Mouse (Mus musculus): ENCODE data around the gene Mettl9. TPM values are rescaled to one million over a fixed set of nuclear protein-coding genes. Genes with fewer than 3 reads are reported as not detected.
A peak's percentile ranks its signal among the peaks of the same experiment; 100 is the strongest.

The Mettl9 gene
- polyA plus RNA-seq, 1 experiment from 2014 or later = 232 TPM

DNA sequence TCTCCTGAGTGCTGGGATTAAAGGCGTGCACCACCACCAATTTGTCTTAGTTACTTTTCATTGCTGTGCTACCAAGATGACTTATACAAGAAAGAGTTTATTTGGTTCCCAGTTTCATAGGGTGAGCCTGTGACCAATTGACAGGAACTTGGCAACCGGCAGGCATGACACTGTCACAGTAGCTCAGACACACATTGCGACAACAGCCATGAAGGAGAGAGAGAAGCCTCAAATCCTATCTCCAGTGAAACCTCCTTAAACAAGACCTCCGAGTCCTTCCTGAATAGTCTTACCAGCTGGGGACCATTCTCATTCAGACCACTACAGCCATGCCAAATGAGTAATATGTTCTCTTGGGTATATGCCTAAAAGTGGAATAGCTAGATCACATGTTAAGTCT lies 18.8 kb downstream of the Mettl9 start:
- 91% methylated on average over 4 of the region's 4 CpGs for WGBS
- H3K4me3 ChIP-seq = no peak overlapping the region
- H3K4me1 ChIP-seq = no peaks in the 10 kb centered on the region
- no peaks in the 10 kb centered on the region for H3K27me3 ChIP-seq
- H3K4me2 ChIP-seq (replicated peaks) = no peak overlapping the region
- H3K9me3 ChIP-seq (replicated peaks) = no peaks in the 10 kb centered on the region
- peaks cover 55% of the 10 kb centered on the region for H3K36me3 ChIP-seq
- H3K27ac ChIP-seq = no peak overlapping the region
- no peak for ATAC-seq (ENCODE audit: low FRiP score)
- H3K9ac ChIP-seq = no peak overlapping the region

DNA sequence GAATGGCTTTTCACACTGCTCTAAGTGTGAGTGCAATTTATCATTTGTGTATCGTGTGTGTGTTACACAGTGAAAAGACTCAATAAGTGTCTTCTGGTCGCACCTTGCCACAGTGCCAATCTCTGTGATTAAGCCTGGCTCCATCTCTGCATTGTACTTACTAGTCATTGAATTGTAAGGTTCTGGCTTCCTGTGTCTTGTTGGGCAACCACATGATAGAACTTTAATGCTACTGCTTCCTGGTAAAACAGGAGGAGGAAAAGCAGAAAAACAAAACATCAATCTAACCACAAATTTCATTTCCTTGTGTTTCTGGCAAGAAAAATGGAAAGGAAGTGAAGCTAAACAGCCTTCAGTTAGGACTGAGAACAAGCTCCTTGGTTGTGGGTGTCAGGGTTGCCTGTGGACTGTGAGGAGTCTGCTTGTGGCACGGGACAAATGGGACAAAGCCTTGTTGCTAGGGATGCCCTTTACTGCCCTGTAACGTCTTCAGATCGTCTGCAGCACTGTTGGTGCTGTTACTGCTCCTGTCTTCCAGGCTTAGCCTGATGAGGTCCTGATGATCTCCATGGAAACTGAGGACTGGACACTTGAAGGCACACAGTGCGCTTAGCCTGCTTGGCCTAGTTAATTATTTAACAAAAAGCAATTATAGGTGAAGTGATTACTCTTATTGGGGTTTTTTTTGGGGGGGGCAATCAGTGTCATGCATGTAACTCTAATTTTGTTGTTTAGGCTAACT lies 25.4 kb downstream of the Mettl9 start:
- Histone ChIP-seq H3K36me3 (peaks cover 43% of the 10 kb centered on the region), H3K9me3 (replicated peaks) (no peaks in the 10 kb centered on the region), H3K4me1 (no peaks in the 10 kb centered on the region), H3K4me3 (no peak overlapping the region), H3K9ac (no peak overlapping the region), H3K4me2 (replicated peaks) (no peak overlapping the region), H3K27ac (no peak overlapping the region), H3K27me3 (no peaks in the 10 kb centered on the region)
- ATAC-seq (ENCODE audit: low FRiP score) = no peak
- WGBS = 63% methylated on average over 6 of the region's 6 CpGs

DNA sequence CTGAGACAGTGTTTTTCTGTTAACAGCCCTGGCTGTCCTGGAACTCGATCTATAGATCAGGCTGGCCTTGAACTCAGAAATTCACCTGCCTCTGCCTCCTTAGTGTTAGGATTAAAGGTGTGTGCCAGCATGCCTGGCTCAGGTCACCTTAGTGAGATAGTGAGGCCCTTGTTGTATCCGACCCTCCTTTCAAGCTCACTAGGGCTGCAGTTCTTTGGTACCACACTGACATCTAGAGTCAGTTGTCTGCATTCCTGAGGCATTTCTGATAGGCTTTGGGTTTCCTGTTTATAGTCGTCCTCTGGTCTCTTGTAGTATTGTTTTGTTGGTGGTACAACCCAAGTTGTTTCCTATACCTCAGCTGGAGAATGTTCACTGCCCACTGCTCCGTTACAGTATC lies 30.1 kb downstream of the Mettl9 start:
- H3K27me3 ChIP-seq = no peaks in the 10 kb centered on the region
- no peak overlapping the region for H3K4me2 ChIP-seq (replicated peaks)
- no peak overlapping the region for H3K27ac ChIP-seq
- H3K9ac ChIP-seq = no peak overlapping the region
- 70% methylated on average over 4 of the region's 4 CpGs for WGBS
- H3K36me3 ChIP-seq = peaks cover 23% of the 10 kb centered on the region
- ATAC-seq (ENCODE audit: low FRiP score) = no peak
- no peak overlapping the region for H3K4me3 ChIP-seq
- H3K4me1 ChIP-seq = no peaks in the 10 kb centered on the region
- no peaks in the 10 kb centered on the region for H3K9me3 ChIP-seq (replicated peaks)

DNA sequence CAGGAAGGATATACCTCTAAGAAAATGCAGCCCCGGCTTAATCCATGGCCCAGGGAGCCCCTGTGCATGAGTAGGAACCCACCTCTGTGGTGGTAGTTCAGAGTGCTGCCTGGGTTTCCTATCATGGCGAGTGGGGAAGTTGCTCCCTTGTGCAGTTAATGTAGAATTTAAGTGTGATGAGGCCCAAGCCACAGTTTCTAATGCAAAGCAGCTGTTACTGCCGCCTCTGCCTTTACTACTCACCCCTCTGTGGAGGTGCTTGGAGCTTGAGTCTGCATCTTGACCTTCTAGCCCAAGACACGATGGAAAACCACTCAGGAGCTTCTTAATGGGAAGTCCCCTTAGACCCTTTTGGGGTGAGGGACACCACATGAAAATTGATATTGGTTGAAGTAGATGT lies 37.0 kb downstream of the Mettl9 start:
- no peak for ATAC-seq (ENCODE audit: low FRiP score)
- no peaks in the 10 kb centered on the region for H3K4me1 ChIP-seq
- H3K4me2 ChIP-seq (replicated peaks) = no peak overlapping the region
- H3K36me3 ChIP-seq = peaks cover 51% of the 10 kb centered on the region
- H3K4me3 ChIP-seq = no peak overlapping the region
- H3K9ac ChIP-seq = no peak overlapping the region
- WGBS = 90% methylated on average over 4 of the region's 4 CpGs
- H3K27me3 ChIP-seq = no peaks in the 10 kb centered on the region
- H3K27ac ChIP-seq = no peak overlapping the region
- H3K9me3 ChIP-seq (replicated peaks) = no peaks in the 10 kb centered on the region

DNA sequence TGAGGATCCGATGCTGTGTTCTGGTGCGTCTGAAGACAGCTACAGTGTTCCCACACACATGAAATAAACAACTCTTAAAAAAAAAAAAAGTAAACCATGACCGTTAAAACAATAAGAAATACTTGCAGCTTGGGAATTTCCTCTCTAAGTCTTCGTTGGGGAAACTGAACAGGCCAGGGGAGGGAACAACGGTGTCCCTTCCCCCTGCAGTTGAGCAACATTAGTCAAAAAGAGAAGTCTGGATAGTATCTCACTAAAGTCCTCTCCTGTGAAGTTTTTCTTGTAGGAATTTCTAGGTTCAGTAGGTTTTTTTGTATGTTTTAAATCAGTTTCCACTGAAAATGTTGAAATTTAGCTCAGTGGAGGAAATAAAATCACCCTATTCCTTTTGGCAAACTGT lies 38.3 kb downstream of the Mettl9 start:
- H3K9ac ChIP-seq = no peak overlapping the region
- H3K27ac ChIP-seq = no peak overlapping the region
- no peak for ATAC-seq (ENCODE audit: low FRiP score)
- peaks cover 44% of the 10 kb centered on the region for H3K36me3 ChIP-seq
- no peaks in the 10 kb centered on the region for H3K9me3 ChIP-seq (replicated peaks)
- 88% methylated on average over 5 of the region's 5 CpGs for WGBS
- no peaks in the 10 kb centered on the region for H3K4me1 ChIP-seq
- H3K27me3 ChIP-seq = no peaks in the 10 kb centered on the region
- no peak overlapping the region for H3K4me3 ChIP-seq
- no peak overlapping the region for H3K4me2 ChIP-seq (replicated peaks)

DNA sequence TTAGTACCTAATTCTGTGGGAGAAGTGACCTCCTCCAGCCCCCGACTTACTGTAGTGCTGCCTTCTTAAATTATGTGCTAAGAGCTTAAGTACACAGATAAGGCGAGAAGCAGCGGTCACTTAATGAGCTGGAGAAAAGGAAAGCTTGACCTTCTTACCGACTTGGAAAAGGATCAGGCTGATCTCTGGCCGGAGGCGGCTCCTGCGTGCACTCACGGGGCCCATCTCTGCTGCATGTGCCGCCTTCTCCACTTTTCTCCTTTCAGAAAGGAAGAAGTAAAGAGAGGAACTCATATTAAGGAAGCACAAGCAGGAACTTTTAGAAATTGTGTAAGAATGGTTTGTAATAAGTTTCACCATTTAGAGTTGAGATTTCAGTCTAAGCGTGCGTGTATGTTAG lies 40.0 kb downstream of the Mettl9 start, which contains the start of gene Igsf6:
TSS of gene Igsf6 (minus strand) at position 292 of the 400 bp plus-strand sequence.
- peaks cover 50% of the 10 kb centered on the region for H3K36me3 ChIP-seq
- WGBS = 89% methylated on average over 11 of the region's 11 CpGs
- no peak for ATAC-seq (ENCODE audit: low FRiP score)
- no peaks in the 10 kb centered on the region for H3K27me3 ChIP-seq
- H3K4me1 ChIP-seq = 0 out of 2 replicates have a peak, but pooled peaks cover 3% of the 10 kb centered on the region
- H3K27ac ChIP-seq = no peak within 1 kb of the TSS
- no peaks in the 10 kb centered on the region for H3K9me3 ChIP-seq (replicated peaks)
- H3K4me2 ChIP-seq (replicated peaks) = no peak within 1 kb of the TSS
- no peak within 1 kb of the TSS for H3K9ac ChIP-seq
- H3K4me3 ChIP-seq = no peak within 1 kb of the TSS

DNA sequence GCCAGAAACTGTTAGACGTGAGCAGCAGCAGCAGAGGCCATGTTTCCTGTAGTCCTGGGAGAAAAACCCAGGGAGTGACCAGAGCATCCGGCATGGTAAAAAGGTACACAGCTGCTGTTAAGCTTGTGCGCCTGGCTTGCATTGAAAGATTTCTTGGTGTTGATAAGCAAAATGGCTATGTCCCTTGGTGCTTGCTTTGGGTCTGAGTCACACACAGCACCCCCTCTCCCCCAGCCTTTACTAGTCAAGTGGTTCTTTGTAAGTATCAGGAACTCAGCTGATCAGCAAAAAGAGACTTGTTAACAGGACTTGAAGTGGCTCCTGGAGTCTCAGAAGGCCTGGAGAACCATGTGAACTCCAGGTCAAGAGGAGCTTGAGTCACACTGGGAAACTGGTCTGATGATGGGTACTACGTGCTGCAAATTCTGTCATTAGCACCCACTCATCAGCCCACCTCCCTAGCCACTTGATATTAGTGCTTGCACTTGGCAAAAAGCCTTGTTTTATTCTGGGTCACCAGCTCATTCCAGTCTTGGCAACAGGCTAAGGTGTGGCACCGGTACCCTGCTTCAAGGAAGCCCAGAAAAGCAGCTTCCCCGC lies 40.7 kb downstream of the Mettl9 start:
- H3K4me3 ChIP-seq = no peak overlapping the region
- H3K36me3 ChIP-seq = peaks cover 50% of the 10 kb centered on the region
- H3K9me3 ChIP-seq (replicated peaks) = no peaks in the 10 kb centered on the region
- ATAC-seq (ENCODE audit: low FRiP score) = no peak
- no peaks in the 10 kb centered on the region for H3K27me3 ChIP-seq
- no peak overlapping the region for H3K27ac ChIP-seq
- 94% methylated on average over 6 of the region's 6 CpGs for WGBS
- H3K4me2 ChIP-seq (replicated peaks) = no peak overlapping the region
- no peak overlapping the region for H3K9ac ChIP-seq
- 0 out of 2 replicates have a peak, but pooled peaks cover 3% of the 10 kb centered on the region for H3K4me1 ChIP-seq

DNA sequence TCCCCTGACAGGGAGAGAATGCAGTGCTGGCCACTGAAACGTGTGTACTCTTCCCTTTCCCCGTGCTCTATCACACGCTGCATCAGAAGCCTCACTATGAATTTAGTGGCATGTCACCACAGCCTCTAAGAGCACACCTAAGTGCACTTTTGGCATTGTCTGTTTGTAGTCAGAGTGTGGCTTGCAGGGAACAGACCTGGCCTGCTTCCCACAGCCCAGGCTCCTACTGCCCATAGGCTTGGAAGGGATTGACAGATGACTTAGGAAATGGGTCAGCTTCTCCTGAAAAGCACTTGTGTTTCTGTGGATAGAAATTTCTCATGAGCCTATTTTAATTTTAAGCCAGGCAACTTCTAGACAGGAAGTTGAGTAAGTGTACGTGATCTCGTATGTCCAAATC lies 41.2 kb downstream of the Mettl9 start:
- Histone ChIP-seq H3K9ac (no peak overlapping the region), H3K4me2 (replicated peaks) (no peak overlapping the region), H3K27ac (no peak overlapping the region), H3K27me3 (no peaks in the 10 kb centered on the region), H3K9me3 (replicated peaks) (no peaks in the 10 kb centered on the region), H3K4me1 (0 out of 2 replicates have a peak, but pooled peaks cover 3% of the 10 kb centered on the region), H3K4me3 (no peak overlapping the region), H3K36me3 (peaks cover 45% of the 10 kb centered on the region)
- 93% methylated on average over 5 of the region's 5 CpGs for WGBS
- no peak for ATAC-seq (ENCODE audit: low FRiP score)

DNA sequence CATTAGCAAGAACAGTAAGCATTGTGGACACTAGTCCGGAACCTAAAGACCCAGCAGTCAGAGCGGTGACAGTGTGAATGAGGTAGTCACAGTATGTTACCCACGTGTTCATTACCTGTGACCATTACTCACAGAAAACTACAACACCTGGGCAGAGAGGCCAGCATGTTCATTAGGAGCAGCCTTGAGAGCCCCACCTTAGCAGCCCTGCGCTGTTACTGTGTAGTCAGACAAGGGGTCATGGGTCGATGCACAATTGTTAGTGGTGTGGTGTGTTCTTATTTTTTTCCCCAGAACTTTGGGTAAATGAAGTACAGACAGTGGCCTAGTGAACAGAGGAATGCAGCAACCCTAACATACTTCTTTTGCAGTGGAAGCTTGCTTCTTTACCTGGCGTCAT lies 43.1 kb downstream of the Mettl9 start:
- whole genome bisulfite sequencing = 91% methylated on average over 6 of the region's 6 CpGs
- no peak overlapping the region for H3K9ac ChIP-seq
- peaks cover 29% of the 10 kb centered on the region for H3K36me3 ChIP-seq
- H3K9me3 ChIP-seq (replicated peaks) = no peaks in the 10 kb centered on the region
- ATAC-seq (ENCODE audit: low FRiP score) = no peak
- H3K4me3 ChIP-seq = no peak overlapping the region
- H3K27ac ChIP-seq = no peak overlapping the region
- H3K4me1 ChIP-seq = 0 out of 2 replicates have a peak, but pooled peaks cover 3% of the 10 kb centered on the region
- no peak overlapping the region for H3K4me2 ChIP-seq (replicated peaks)
- no peaks in the 10 kb centered on the region for H3K27me3 ChIP-seq

DNA sequence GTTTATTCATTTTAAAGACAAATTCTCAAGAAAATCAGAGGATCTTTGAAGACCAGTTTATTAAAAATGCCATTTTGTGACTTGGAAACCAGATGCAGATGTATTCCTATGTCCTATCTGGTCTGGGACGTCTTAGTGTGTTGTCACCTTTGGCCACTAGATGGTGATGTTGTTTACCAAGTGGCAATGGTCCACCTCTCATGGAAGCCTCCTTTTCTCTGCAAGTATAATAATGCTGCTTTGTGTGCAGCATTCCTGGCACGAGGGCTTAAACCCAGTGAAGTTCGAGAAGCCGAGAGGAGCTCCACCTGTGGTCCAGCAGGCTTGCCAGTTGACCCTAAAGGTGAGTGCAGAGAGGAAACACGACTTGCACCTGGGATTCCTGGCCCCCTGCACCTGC lies 43.6 kb downstream of the Mettl9 start:
- Histone ChIP-seq H3K4me1 (0 out of 2 replicates have a peak, but pooled peaks cover 3% of the 10 kb centered on the region), H3K27me3 (no peaks in the 10 kb centered on the region), H3K36me3 (peaks cover 29% of the 10 kb centered on the region), H3K9ac (no peak overlapping the region), H3K4me2 (replicated peaks) (no peak overlapping the region), H3K9me3 (replicated peaks) (no peaks in the 10 kb centered on the region), H3K27ac (no peak overlapping the region), H3K4me3 (no peak overlapping the region)
- ATAC-seq (ENCODE audit: low FRiP score) = peak; percentile 69
- WGBS = 17% methylated on average over 5 of the region's 5 CpGs

DNA sequence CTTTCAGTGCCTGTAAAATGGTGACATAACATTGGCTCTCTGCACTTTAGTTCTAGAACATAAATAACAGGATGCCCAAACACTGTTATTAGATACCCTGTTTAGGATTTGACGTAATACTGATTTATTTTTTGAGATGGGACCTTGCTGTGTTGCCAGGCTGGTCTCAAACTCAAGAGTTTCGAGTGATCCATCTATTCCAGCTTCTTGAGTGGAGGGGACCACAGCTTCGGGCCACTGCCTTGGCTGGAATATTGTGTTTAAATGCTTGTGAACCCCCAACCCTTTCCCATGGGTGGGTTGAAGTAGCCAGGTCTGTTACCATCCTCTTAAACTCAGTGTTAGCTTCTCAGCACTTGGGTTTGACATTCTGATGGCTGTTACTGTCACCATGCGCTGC lies 47.1 kb downstream of the Mettl9 start, which contains the start of gene Otoa:
TSS of gene Otoa (plus strand) at position 301 of the 400 bp plus-strand sequence.
- H3K9me3 ChIP-seq (replicated peaks) = no peaks in the 10 kb centered on the region
- H3K4me3 ChIP-seq = no peak within 1 kb of the TSS
- no peak within 1 kb of the TSS for H3K27ac ChIP-seq
- WGBS = 89% methylated on average over 4 of the region's 4 CpGs
- no peak for ATAC-seq (ENCODE audit: low FRiP score)
- H3K4me1 ChIP-seq = peaks cover 22% of the 10 kb centered on the region
- H3K36me3 ChIP-seq = peaks cover 11% of the 10 kb centered on the region; the same call in 1 of the 2 replicates
- no peak within 1 kb of the TSS for H3K9ac ChIP-seq
- no peaks in the 10 kb centered on the region for H3K27me3 ChIP-seq
- no peak within 1 kb of the TSS for H3K4me2 ChIP-seq (replicated peaks)

DNA sequence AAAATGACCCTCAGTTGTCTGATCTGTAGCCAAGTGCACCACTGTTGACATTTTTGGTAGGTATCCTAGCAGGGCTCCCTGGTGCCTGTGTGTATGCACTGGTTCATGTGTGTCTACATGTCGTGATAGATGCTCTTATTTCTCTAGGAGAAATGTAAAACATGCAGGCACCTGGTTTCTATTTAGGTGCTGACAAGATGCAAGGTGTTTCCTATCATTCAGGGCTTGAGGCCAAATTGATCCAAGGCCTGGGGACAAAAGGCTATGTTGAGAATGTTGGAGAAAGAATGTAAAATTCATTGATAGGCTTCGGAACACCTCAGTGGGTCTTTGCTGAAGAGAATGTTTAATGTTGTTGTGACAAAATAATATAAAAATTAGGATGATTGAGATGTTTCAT lies 47.6 kb downstream of the Mettl9 start:
- Histone ChIP-seq H3K27me3 (no peaks in the 10 kb centered on the region), H3K36me3 (peaks cover 11% of the 10 kb centered on the region; the same call in 1 of the 2 replicates), H3K9me3 (replicated peaks) (no peaks in the 10 kb centered on the region), H3K4me3 (no peak overlapping the region), H3K4me1 (peaks cover 23% of the 10 kb centered on the region), H3K27ac (no peak overlapping the region), H3K4me2 (replicated peaks) (no peak overlapping the region), H3K9ac (no peak overlapping the region)
- WGBS = 80% methylated on average over 2 of the region's 2 CpGs
- ATAC-seq (ENCODE audit: low FRiP score) = no peak
